Mouse (Mus musculus) spleen, adult 12 weeks (tissue): ENCODE measurements around the gene Tubgcp5.

Source experiments
- DNase-seq: peaks from one replicate; pipeline ENCODE4 v3.0.0; 2022; ENCODE audit warnings: low spot score

Gene Tubgcp5

DNA sequence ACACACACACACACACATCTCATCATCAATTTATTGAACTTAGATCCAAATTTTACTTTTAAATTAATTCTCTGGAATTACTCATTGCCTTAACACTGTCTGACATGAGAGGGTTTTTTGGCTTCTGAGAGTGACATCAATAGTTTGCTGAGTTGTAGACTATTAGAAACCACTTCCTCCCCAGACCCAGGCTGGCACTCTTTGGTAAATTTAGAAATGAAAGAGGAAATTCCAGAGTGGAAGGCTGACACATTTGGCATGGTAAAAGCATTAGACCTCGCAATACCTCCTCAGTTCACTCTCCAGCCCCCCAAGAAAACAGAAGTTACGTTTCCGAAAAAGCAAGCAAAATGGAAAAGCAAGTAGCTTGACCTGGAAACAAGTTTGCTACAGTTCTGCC is 58.8 kb downstream of the Tubgcp5 start:
- no peak for DNase-seq

DNA sequence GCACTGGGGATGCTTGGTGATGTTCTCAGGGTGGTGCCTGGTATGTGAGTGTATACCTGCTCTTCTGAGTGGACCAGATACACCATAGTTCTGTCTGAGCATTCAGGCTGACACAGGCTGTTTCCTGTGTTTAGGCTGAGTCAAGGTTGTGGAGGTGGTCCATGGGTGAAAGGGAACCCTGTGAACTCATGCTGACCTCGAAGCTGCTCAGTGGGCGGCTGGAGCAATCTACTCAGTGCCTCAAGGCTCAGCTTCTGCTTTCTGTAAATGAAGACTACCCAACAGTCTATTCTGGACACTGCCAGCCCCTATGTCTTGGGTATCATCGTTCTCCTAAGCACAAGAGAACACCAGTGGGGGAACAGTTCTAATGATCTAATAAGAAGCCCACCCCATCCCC is 61.6 kb downstream of the Tubgcp5 start:
- no peak for DNase-seq

- no peak for DNase-seq
These were observed 62.8 kb downstream of the Tubgcp5 start for GRCm38 (mm10) chr7:55856741-55857140.

DNA sequence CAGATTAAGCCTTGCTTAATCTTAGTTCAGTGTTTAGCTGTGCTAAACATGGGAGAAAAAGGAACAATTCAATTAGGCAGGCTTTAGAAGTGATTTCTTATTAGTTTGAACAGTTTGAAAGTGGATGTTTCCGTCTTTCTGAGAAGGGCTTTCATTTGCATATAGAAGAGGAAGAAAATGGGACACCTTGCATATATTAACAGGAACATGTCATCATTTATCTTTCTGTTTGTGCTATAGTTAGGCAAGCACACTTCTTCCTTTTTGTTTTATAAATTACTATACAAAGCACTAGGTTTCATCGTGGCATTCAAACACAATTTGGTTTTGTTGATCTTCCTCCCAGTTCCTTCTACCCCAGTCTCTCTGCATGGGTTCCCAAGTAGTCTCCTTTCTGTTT is 63.8 kb downstream of the Tubgcp5 start:
- DNase-seq: no peak

DNA sequence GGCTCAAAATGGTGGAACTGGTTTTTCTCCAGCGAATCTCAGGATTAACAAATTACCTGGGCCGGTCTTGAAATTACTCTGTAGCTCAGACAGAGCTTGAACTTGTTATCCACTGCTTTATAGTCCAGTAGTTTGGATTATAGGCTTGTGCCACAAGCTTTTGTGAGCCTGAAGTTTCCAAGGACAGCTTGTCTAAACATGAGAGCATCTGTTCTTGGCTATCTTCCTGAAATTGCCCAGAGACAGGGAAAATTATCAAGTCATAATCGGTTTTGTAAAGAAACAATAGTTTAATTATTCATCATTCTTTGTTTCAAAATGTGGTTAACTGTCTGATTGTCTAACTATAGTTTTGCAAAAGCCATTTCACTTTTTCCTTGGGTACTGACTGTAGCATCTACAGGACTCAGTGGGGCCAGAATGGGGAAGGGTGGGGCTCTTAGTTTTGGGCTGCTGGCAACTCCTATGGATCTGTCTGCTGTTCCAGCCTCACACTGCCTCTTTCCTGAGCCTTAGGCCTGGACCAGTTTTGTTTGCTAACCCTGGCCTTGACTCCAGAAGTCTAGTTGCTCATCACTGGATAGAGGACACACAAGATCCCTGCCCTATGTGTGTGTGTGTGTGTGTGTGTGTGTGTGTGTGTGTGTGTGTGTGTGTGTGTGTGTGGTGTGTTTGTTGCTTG is 65.0 kb downstream of the Tubgcp5 start:
- DNase-seq: no peak

- no peak for DNase-seq
These were observed 65.5 kb downstream of the Tubgcp5 start for GRCm38 (mm10) chr7:55859518-55859872.

GRCm38 (mm10) chr7:55859956-55860355 is 66.0 kb downstream of the Tubgcp5 start:
- DNase-seq: no peak

DNA sequence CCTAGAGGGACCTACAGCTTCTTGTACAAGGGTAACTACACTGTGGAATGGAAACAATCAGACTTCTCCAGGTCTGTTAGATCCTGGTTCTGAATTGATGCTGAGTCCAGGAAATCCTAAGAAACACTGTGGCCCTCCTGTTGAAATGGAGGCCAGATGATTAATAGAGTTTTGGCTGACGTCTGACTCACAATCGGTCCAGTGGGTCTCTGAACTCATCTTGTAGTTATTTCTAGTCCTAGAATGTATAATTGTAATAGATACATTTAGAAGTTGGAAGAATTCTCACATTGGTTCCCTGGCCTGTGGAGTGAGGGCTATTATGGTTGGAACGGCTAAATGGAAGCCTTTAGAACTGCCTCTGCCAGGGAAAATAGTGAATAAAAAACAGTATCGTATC is 67.2 kb downstream of the Tubgcp5 start:
- no peak for DNase-seq

- DNase-seq: no peak
These were observed 71.1 kb downstream of the Tubgcp5 start for GRCm38 (mm10) chr7:55865044-55865443.

DNA sequence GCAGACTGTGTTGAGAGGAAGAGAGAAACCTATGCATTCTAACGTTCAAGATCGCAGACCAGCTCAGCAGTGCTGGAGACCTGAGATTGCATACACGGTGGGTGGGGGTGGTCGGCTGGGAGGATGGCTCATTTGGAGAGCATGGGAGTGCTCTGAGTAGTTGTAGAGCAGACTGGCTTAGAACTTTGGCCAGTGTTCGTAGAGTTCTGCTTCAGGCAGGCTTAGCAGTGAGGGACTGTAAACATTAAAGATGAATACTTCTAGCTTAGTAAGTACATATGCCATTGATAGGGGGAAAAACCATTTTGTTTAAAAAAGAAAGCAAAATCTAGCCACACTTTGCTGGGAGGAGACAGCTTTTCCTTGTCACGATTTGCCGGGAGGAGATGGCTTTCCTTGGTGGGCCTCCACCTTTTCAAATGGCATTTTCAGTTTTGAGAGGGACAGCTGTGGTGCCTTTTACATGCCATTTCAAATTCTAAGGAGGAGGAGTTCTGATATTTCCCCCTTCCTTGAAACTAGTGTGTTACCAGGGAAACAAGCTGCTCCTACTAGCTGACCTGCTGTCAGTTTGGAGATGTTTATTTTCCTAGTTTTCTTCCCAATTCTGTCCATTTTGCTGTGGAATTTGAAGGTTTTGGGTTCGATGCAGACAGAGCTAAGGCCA is 71.9 kb downstream of the Tubgcp5 start:
- DNase-seq: no peak

DNA sequence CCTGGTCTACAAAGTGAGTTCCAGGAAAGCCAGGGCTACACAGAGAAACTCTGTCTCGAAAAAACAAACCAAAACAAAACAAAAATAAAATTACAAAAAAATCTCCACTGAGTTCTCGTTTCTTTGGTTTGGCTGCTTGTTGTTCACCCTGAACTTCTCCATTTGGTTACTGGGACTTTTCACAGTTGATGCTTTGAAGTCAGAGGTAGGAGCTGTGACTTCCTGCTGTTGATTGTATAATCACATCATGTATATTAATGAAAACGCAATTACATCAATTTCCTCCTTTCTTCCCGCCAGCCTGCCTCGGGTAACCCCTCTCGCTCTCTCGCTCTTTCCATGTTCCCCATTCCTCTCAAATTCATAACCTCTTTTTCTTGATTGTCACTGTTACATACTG is 74.3 kb downstream of the Tubgcp5 start:
- no peak for DNase-seq

DNA sequence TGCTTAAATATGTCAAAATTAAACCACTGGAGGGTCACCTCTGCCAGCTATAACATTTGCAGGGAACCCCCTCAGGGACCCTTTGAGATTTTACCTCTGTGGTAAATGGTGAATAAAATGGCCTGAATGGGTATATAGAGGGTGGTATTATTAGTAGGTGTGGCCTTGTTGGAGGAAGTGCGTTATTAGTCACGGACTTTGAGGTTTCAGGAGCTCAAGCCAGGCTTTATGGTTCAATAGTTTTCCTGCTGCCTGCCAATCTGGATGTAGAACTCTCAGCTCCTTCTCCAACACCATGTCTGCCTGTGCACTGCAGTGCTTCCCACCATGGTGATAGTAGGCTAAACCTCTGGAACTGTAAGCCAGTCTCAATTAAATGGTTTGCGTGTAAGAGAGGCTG is 75.3 kb downstream of the Tubgcp5 start:
- no peak for DNase-seq

GRCm38 (mm10) chr7:55870340-55871020 is 76.5 kb downstream of the Tubgcp5 start:
- DNase-seq: no peak

- no peak for DNase-seq
These were observed 77.5 kb downstream of the Tubgcp5 start for GRCm38 (mm10) chr7:55871476-55871875.

GRCm38 (mm10) chr7:55874703-55875102 is 80.7 kb downstream of the Tubgcp5 start:
- DNase-seq: no peak

DNA sequence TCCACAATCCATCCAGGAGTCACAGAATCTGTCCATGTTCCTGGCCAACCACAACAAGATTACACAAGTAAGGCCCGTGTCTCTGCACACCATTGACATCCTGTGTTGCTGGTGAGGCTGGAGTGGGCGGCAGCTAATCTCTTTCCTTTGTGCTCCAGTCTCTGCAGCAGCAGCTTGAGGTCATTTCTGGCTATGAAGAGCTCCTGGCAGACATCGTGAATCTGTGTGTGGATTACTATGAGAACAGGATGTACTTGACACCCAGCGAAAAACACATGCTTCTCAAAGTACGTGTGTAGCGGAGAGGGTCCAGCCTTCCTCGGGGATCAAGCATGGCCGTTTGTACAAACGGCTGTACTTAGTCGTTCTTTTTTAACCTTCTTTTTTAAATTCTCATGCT is 83.8 kb downstream of the Tubgcp5 start:
- no peak for DNase-seq

GRCm38 (mm10) chr7:55880882-55881281 is 86.9 kb downstream of the Tubgcp5 start:
- no peak for DNase-seq
